17 mouse cellular contexts compared by ENCODE assay signal in genomic region chr6:94686048-94686447, GRCm38 (mm10). TPM values are rescaled to one million over a fixed set of nuclear protein-coding genes. Genes with fewer than 3 reads are reported as not detected.
DNase-seq lines count a peak whose midpoint lies in the region; ATAC-seq and TF ChIP-seq lines count a peak whose summit lies in the region.
"Had no signal": no experiment of that assay in that cellular context is flagged by ENCODE, and none has a peak within 500 bp of the region (broad histone marks: within the 10 kb centered on the region; RNA-seq: fewer than 3 reads in every experiment).

No protein-coding gene starts in this region.

- H3K4me2 ChIP-seq in hindbrain, embryonic 15.5 days = peak overlapping the region; percentile 16
- H3K4me2 ChIP-seq in hindbrain, embryonic 16.5 days (ENCODE audit: low read length) = no peak overlapping the region
- no peak overlapping the region for H3K4me2 ChIP-seq in liver, postnatal 0 days (ENCODE audit: low read depth, low read length)
- H3K4me2 ChIP-seq in midbrain, embryonic 11.5 days = no peak overlapping the region
- H3K4me2 ChIP-seq: embryonic facial prominence, embryonic 12.5 days; lung, embryonic 14.5 days had no signal

- 68% methylated on average over 6 of the region's 6 CpGs for WGBS in hindbrain, embryonic 15.5 days
- WGBS in hindbrain, embryonic 16.5 days = 68% methylated on average over 6 of the region's 6 CpGs
- WGBS in liver, postnatal 0 days (ENCODE audit: insufficient replicate concordance) = 46% methylated on average over 6 of the region's 6 CpGs
- 73% methylated on average over 6 of the region's 6 CpGs for WGBS in midbrain, embryonic 11.5 days

- H3K9ac ChIP-seq in hindbrain, embryonic 15.5 days = no peak overlapping the region
- H3K9ac ChIP-seq in hindbrain, embryonic 16.5 days (ENCODE audit: low read depth, low read length) = no peak overlapping the region
- H3K9ac ChIP-seq in liver, postnatal 0 days (replicated peaks) = no peak overlapping the region
- no peak overlapping the region for H3K9ac ChIP-seq in midbrain, embryonic 11.5 days (ENCODE audit: low read length)
- H3K9ac ChIP-seq: embryonic facial prominence, embryonic 12.5 days; lung, embryonic 14.5 days had no signal

- DNase-seq in c-Kit-positive CD71-positive TER-119-positive erythroid progenitor cells, embryonic 14.5 days (ENCODE audit: low spot score) = peak; percentile 42
- DNase-seq in liver = peak; percentile 39
- DNase-seq in liver, postnatal 0 days = no peak
- no peak for DNase-seq in midbrain, embryonic 11.5 days (ENCODE audit: low spot score, missing footprints)
- DNase-seq in urinary bladder, adult 2 months (ENCODE audit: low spot score) = no peak
- DNase-seq in left cerebral cortex, adult 2 months (ENCODE audit: extremely low spot score in 1 of 2, low spot score in 2 of 2) = no peak
- DNase-seq: adrenal gland, postnatal 10 days; gastrocnemius, postnatal 14 days; lung, embryonic 14.5 days; spleen, adult 18-20 months; thymus, postnatal 36 days had no signal

- H3K4me3 ChIP-seq in hindbrain, embryonic 15.5 days = no peak overlapping the region
- no peak overlapping the region for H3K4me3 ChIP-seq in hindbrain, embryonic 16.5 days (ENCODE audit: low read length)
- no peak overlapping the region for H3K4me3 ChIP-seq in liver, postnatal 0 days (ENCODE audit: low read depth, low read length)
- H3K4me3 ChIP-seq in midbrain, embryonic 11.5 days (ENCODE audit: low read depth, low read length) = no peak overlapping the region
- no peak overlapping the region for H3K4me3 ChIP-seq in left cerebral cortex, adult 2 months
- H3K4me3 ChIP-seq: embryonic facial prominence, embryonic 12.5 days; heart, embryonic 10.5 days had no signal

- H3K27ac ChIP-seq in hindbrain, embryonic 15.5 days (replicated peaks) = no peak overlapping the region
- no peak overlapping the region for H3K27ac ChIP-seq in hindbrain, embryonic 16.5 days (ENCODE audit: low read depth, low read length)
- H3K27ac ChIP-seq in liver, postnatal 0 days (ENCODE audit: low read depth) = 0 out of 2 replicates have a peak overlapping the region, but pooled peaks have one; percentile 31
- H3K27ac ChIP-seq in midbrain, embryonic 11.5 days (ENCODE audit: low read depth, low read length) = no peak overlapping the region
- H3K27ac ChIP-seq in left cerebral cortex, adult 2 months = no peak overlapping the region
- H3K27ac ChIP-seq: embryonic facial prominence, embryonic 12.5 days had no signal

- ATAC-seq in hindbrain, embryonic 15.5 days (ENCODE audit: low FRiP score, low read depth) = no peak
- ATAC-seq in hindbrain, embryonic 16.5 days = no peak
- ATAC-seq in liver, postnatal 0 days = peak; percentile 81
- ATAC-seq in midbrain, embryonic 11.5 days (ENCODE audit: low FRiP score) = no peak
- ATAC-seq: inflammation-experienced regulatory T-cells, adult 6 months had no signal

- H3K27me3 ChIP-seq in hindbrain, embryonic 15.5 days = no peaks in the 10 kb centered on the region
- no peaks in the 10 kb centered on the region for H3K27me3 ChIP-seq in hindbrain, embryonic 16.5 days (replicated peaks; ENCODE audit: control insufficient read depth, insufficient read depth, low read length)
- H3K27me3 ChIP-seq in liver, postnatal 0 days (ENCODE audit: insufficient read depth, low read length) = no peaks in the 10 kb centered on the region
- H3K27me3 ChIP-seq in midbrain, embryonic 11.5 days (ENCODE audit: control insufficient read depth, insufficient read depth, low read length) = no peaks in the 10 kb centered on the region
- H3K27me3 ChIP-seq: CH12.LX; embryonic facial prominence, embryonic 12.5 days had no signal

- H3K9me3 ChIP-seq in hindbrain, embryonic 15.5 days = no peaks in the 10 kb centered on the region
- no peaks in the 10 kb centered on the region for H3K9me3 ChIP-seq in hindbrain, embryonic 16.5 days (ENCODE audit: control insufficient read depth, low read length)
- no peaks in the 10 kb centered on the region for H3K9me3 ChIP-seq in liver, postnatal 0 days (ENCODE audit: low read length)
- no peaks in the 10 kb centered on the region for H3K9me3 ChIP-seq in midbrain, embryonic 11.5 days (ENCODE audit: control insufficient read depth, low read length)
- H3K9me3 ChIP-seq: embryonic facial prominence, embryonic 12.5 days; heart, embryonic 10.5 days had no signal

- H3K36me3 ChIP-seq in hindbrain, embryonic 15.5 days = no peaks in the 10 kb centered on the region
- H3K36me3 ChIP-seq in hindbrain, embryonic 16.5 days (ENCODE audit: control insufficient read depth, insufficient read depth, low read length) = no peaks in the 10 kb centered on the region
- H3K36me3 ChIP-seq in liver, postnatal 0 days (replicated peaks; ENCODE audit: insufficient read depth, low read length) = no peaks in the 10 kb centered on the region
- no peaks in the 10 kb centered on the region for H3K36me3 ChIP-seq in midbrain, embryonic 11.5 days (ENCODE audit: control insufficient read depth, insufficient read depth, low read length)
- H3K36me3 ChIP-seq: embryonic facial prominence, embryonic 12.5 days; heart, embryonic 10.5 days had no signal

- TF ChIP-seq CTCF in liver, postnatal 0 days (IDR thresholded peaks at IDR 0.05; ENCODE audit: low read depth) = no peak
- no peak for TF ChIP-seq CTCF in left cerebral cortex, adult 2 months (IDR thresholded peaks at IDR 0.05)

- peak; percentile 93 for TF ChIP-seq EP300 in liver, postnatal 0 days (IDR thresholded peaks at IDR 0.05; ENCODE audit: low read depth)

- peaks cover 49% of the 10 kb centered on the region for H3K4me1 ChIP-seq in hindbrain, embryonic 15.5 days (replicated peaks)
- peaks cover 22% of the 10 kb centered on the region for H3K4me1 ChIP-seq in hindbrain, embryonic 16.5 days (ENCODE audit: control insufficient read depth, insufficient read depth, low read depth, low read length)
- H3K4me1 ChIP-seq in liver, postnatal 0 days (ENCODE audit: insufficient read depth) = peaks cover 73% of the 10 kb centered on the region
- peaks cover 10% of the 10 kb centered on the region for H3K4me1 ChIP-seq in midbrain, embryonic 11.5 days (ENCODE audit: control insufficient read depth, insufficient read depth, low read length)

- intact Hi-C loops in left cerebral cortex, adult 2 months (cut with DNase I) = no loop called here

RNA-seq across cellular contexts. Expression of gene Lrig1, which starts 13.9 kb away (rescaled TPM):
- polyA plus RNA-seq in hindbrain, embryonic 15.5 days (2015; fragmentation: Nextera tagmentation; extraction: Ambion mirVana) = 20.6 and 23.8 TPM in 2 replicates
- 18.7 and 22.7 TPM in 2 replicates for polyA plus RNA-seq in hindbrain, embryonic 16.5 days (2015; fragmentation: Nextera tagmentation; extraction: Ambion mirVana)
- polyA plus RNA-seq in liver, postnatal 0 days (2015; fragmentation: Nextera tagmentation; extraction: Ambion mirVana) = 2.5 and 2.9 TPM in 2 replicates
- 15.9 and 17.4 TPM in 2 replicates for polyA plus RNA-seq in midbrain, embryonic 11.5 days (2014; fragmentation: Nextera tagmentation; extraction: Ambion mirVana)
- 10.8 and 13.8 TPM in 2 replicates for polyA plus RNA-seq in urinary bladder, adult 2 months (2012; rRNA removed)
- 10 to 100 TPM; 26.0 to 27.3 TPM for total RNA-seq in left cerebral cortex, adult 2 months (2021)
- total RNA-seq: CH12.LX had no signal

Comparison
In these comparisons a context has a peak if more than half of its experiments do, and no peak if none do; other contexts are left out.
1. DNase-seq: peak in c-Kit-positive CD71-positive TER-119-positive erythroid progenitor cells, embryonic 14.5 days (single experiment) and liver (single experiment); none in liver, postnatal 0 days (single experiment), midbrain, embryonic 11.5 days (single experiment), urinary bladder, adult 2 months (single experiment) and left cerebral cortex, adult 2 months (0 of 2).